Mouse (Mus musculus) heart, postnatal 25 days (tissue): ENCODE data around the gene Tnr. TPM values are rescaled to one million over a fixed set of nuclear protein-coding genes. Genes with fewer than 3 reads are reported as not detected.

ENCODE experiments used
- DNase-seq: peaks from one replicate; pipeline ENCODE4 v3.0.0; 2022; ENCODE audit warnings: low spot score
- intact Hi-C: fragments of 180-260 bp; cut with DNase I; formaldehyde crosslinking; loops from one replicate; pipeline ENCODE4 v1.15.1; 2025
- total RNA-seq, 2 experiments: library from RNA; stranded (reverse); gene quantifications; 2 replicates each; pipeline ENCODE4 v1.2.3; 2021

The Tnr gene
- total RNA-seq, 2 experiments from 2014 or later: 0.21 to 0.28 TPM

DNA sequence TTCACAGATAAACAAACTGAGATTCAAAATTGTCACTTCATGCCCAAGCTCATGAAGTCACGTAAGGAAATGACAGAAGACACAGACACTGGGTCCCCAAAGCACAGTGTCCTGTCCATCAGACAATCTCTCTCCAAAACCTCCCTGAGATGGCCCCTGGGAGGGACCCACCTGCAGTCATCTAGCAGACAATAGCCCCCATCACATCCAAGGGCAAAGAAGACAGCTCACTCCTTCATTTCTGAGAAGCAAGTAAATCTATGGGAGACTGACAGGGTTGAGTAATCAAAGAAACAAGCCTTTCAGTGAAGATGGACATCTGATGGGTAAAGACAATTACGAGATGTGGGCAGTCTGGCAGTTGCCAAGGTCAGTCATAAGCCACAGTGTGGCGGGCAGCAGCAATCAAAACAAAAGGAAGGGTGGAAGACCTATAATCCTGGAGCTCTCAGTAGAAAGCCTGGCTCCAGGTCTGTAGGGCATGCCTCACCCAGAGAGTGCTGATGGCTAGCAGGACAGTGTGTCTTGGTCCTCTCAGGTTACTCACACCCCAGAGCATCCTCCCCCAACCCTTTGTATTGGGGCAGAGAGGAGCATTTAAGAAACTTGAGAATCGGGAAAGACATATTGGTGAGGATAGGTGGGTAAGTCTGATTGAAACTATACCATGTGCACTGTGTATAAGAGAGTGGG is 310.2 kb downstream of the Tnr start:
- DNase-seq: no peak
- intact Hi-C loops: no loop called here

GRCm38 (mm10) chr1:159835126-159835525 is 311.6 kb downstream of the Tnr start:
- DNase-seq: no peak
- intact Hi-C loops: no loop called here

DNA sequence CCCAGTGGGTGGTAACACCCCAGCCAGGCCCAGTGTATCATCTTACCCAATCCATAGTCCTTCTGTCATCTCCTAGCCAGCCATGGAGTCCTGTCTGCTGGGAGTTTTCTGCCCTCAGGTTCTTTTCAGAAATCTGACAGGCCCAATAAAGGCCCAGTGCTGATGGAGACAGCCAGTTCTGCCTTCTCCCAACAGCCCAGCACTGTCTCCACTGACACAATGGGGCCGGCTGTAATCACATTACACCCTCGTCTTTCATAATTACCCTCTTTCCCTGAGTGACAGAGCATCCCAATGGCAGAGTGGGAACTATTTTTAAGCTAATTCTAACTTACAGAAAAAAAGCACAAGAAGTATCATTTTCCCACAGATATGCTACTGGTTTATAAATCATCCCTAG is 316.8 kb downstream of the Tnr start:
- DNase-seq: no peak
- intact Hi-C loops: no loop called here

DNA sequence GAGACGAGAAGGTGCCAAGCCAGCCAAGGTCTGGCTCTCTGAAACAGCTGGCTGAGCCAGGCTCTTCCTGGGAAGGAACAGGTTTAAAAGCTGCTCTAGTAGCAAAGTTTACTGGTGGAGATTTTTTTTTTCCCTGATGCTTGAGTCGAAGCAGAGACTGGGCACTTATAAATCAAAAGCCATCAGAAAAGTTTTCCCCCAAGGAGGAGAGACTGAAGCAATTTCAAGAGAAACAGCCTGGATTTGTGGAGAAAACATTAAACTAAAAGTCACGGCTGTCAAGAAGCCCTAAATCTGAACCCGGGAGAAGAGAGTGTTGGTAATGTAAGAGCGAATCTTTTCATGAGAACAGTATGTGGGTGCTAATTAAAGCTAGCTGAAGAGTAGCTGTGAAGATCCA is 319.3 kb downstream of the Tnr start:
- DNase-seq: no peak
- intact Hi-C loops: no loop called here

- DNase-seq: no peak
- intact Hi-C loops: no loop called here
Measured at GRCm38 (mm10) chr1:159852088-159852487, 328.5 kb downstream of the Tnr start.

- DNase-seq: no peak
- intact Hi-C loops: no loop called here
Measured at GRCm38 (mm10) chr1:159854261-159854660, 330.7 kb downstream of the Tnr start.

- DNase-seq: no peak
- intact Hi-C loops: no loop called here
Measured at GRCm38 (mm10) chr1:159861782-159862474, 338.4 kb downstream of the Tnr start.

- intact Hi-C loops: no loop called here
- no peak for DNase-seq
Measured at GRCm38 (mm10) chr1:159865696-159866095, 342.1 kb downstream of the Tnr start.

- intact Hi-C loops: no loop called here
- no peak for DNase-seq
Measured at GRCm38 (mm10) chr1:159869619-159870441, 346.3 kb downstream of the Tnr start.

DNA sequence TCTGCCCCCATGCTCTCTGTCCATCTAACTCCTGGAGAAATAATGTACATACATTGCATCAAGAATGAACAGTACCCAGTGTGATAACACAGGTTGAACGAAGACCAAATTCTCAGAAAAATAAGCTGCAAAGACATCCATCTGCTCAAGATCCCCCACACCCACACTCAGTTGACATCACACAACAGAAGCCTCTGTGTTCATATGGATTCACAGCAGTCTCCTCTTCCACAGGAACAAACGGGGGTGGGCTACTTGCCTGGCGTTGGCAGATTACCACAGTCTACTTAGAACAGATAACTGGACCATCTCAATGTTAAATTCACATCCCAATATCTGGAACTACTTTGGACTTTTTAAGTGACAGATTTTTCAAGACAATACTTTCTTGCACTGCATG is 349.3 kb downstream of the Tnr start:
- intact Hi-C loops: no loop called here
- DNase-seq: no peak

DNA sequence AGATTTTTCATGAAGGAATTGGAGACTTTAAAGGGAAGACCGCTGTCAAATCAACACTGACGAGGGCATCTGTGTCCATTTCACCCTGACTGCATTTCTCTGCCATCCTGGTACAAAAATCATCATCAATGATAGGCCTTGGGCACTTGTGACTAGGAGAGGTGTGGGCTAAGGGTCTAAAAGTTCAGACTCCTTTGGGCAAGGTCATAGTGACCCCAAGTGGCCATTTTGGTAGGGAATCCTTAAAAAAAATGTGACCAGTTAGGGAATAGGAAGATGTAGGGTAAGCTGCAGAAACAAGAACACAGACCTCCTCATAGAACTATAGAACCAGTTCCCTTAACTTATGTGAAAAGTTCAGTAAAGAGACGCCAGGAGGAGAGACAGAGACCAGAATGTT is 355.1 kb downstream of the Tnr start:
- intact Hi-C loops: no loop called here

DNA sequence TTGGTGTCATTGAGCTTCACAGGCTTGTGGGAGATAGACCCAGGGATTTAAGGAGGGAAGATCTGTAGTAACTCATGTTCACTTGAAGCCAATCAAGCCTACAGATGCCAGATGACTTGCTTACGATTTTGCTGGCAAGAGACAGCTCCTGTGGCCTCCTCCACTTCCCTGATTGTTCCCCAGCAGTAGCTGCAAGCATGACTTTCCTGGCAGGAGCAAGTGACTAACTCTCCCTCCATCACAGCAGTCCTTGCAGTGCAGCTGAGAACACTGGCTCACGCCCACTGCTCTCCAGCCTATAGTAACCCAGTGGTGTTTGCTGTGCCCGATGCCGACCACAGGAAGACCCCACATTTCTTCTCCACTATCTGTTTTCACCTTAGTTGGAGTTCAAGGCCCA is 356.3 kb downstream of the Tnr start:
- DNase-seq: peak; percentile 19
- intact Hi-C loops: no loop called here

More for the DNA sequence above, 355.1 kb downstream of the Tnr start:
- DNase-seq: no peak

DNA sequence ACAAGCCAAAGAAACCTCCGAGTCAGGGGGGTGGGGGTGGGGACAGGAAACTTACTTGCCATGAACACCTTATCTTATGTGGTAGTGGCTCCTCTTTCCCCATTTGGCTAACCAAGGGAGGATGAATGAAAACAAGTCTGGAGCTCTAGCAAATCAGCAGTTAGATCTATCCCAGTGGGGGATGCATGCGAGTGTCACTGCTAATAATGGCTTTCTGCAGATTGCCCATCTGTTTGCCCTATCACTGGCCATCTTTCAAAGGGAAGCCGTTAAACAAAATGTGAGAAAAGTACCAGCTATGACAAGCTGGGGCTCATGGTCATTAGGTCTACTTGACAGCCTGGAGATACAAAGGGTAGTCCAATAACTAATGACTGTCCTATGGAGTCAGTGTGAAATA is 361.9 kb downstream of the Tnr start:
- DNase-seq: no peak
- intact Hi-C loops: no loop called here

GRCm38 (mm10) chr1:159888611-159889010 is 365.0 kb downstream of the Tnr start:
- DNase-seq: no peak
- intact Hi-C loops: no loop called here

DNA sequence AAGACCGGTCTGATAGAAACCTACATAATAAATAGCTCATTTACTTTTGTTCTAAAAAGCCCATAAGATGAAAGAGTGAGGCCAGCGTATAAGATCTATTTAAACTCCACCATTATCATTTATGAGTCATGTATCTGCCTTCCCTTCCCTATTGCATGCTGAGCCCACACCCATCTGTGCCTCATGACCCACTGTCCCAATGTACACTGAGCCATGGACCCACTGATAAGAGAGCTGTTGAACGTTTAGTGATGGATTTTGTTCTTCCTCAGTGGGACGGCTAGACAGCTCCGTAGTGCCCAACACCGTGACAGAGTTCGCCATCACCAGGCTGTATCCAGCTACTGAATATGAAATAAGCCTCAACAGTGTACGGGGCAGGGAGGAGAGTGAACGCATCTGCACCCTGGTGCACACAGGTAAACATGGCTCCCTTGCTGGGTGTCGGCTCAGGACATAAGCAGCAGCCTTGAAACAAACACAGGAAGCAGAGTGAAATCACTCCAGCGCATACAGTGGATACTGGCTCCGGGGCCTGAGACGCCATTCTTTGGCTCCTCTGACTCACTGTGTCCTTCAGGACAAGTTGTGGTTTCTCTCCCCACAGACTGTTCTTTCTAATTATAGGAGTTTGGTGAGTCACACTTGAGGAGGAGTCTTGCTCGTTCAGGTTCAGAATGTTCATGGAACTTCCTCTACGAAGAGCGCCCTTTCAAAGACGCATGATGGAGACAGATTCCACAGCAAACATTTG is 365.6 kb downstream of the Tnr start:
- DNase-seq: no peak

DNA sequence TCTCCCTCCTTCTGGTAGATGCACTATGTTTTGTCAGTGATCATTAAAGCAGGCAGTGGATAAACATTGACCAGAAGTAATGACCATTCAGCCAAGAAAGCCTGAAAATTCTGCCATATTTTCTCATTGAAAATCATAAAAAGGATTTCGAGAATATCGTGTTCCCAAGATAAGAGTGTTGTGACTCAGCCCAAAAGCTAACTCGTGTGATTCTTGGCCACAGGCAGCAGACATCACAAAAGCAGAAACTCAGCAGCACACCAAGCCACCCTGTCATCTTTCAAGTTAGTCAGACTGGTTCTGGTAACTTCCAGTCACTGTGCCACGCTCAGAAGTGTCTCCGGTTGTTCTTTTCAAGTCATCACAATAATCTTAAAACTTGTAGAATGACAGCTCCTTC is 367.0 kb downstream of the Tnr start:
- intact Hi-C loops: no loop called here
- peak; percentile 24 for DNase-seq

More for the DNA sequence above, 365.6 kb downstream of the Tnr start:
- intact Hi-C loops: no loop called here

GRCm38 (mm10) chr1:159895094-159895493 is 371.5 kb downstream of the Tnr start:
- no peak for DNase-seq
- intact Hi-C loops: no loop called here

DNA sequence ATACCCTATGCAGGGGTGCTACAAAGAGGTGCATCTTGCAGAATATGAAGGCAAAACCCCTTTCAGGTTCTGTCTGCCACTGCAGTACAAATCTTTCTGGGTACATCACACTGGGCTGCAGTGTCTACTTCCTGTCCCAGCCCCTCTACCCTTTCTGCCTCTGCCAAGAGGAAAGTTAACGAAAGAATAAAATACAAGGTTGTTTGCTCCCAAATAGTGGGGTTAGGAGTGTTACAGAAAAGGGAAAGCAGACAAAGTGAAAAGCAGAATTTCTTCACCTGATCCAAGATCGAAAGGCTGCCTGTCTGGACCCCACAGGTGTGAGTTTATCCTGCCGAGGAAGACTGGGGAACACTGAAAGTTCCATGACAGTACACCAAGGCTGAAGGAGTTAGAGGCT is 376.4 kb downstream of the Tnr start:
- intact Hi-C loops: no loop called here
- no peak for DNase-seq

DNA sequence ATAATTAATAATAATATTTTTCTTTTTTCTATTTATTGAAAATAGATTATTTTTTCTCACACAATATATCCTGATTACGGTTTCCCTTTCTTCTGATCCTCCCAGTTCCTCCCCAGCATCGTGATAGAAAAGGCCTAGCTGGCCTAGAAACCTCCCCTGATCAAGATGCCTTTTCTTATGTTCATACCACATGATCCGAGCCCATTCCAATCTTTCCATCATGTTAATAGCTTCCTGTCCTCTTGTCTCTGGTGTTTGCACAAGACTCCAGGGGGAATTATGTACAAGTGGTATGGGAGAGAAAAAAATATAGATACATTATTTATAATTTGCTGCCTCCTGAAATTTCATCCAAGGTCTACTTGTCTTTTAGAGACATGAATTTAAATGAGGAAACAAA is 377.1 kb downstream of the Tnr start:
- intact Hi-C loops: no loop called here
- no peak for DNase-seq
